Mouse (Mus musculus) liver, embryonic 15.5 days (tissue): ENCODE data around the gene Rab9. TPM values are rescaled to one million over a fixed set of nuclear protein-coding genes. Genes with fewer than 3 reads are reported as not detected.

Experiments used
- ATAC-seq: fragments of 200-750 bp; cut with Nextera tagmentation; 2 replicates; pipeline ENCODE4 v1.8.0; 2017; ENCODE audit warnings: moderate number of reproducible peaks, mild to moderate bottlenecking, moderate library complexity; ENCODE audit not compliant: insufficient read depth
- H3K27ac ChIP-seq: fragments of 300-500 bp; sonication (generic); replicated peaks from 2 replicates; pipeline ENCODE4 v1.5.1; 2015; ENCODE audit warnings: mild to moderate bottlenecking, inconsistent platforms
- H3K27me3 ChIP-seq: fragments of 300-500 bp; sonication (generic); 2 replicates; pipeline ENCODE4 v1.6.1; 2015; ENCODE audit warnings: mild to moderate bottlenecking, inconsistent platforms
- H3K36me3 ChIP-seq: fragments of 300-500 bp; sonication (generic); replicated peaks from 2 replicates; pipeline ENCODE4 v1.6.1; 2015; ENCODE audit warnings: moderate library complexity, mild to moderate bottlenecking, inconsistent platforms
- H3K4me1 ChIP-seq: fragments of 300-500 bp; sonication (generic); replicated peaks from 2 replicates; pipeline ENCODE4 v1.6.1; 2015; ENCODE audit warnings: inconsistent platforms
- H3K4me2 ChIP-seq: fragments of 300-500 bp; sonication (generic); 2 replicates; pipeline ENCODE4 v1.6.1; 2015; ENCODE audit warnings: moderate library complexity, mild to moderate bottlenecking, inconsistent platforms
- H3K4me3 ChIP-seq: fragments of 300-500 bp; sonication (generic); replicated peaks from 2 replicates; pipeline ENCODE4 v1.5.1; 2015; ENCODE audit warnings: mild to moderate bottlenecking, inconsistent platforms
- H3K9ac ChIP-seq: fragments of 300-500 bp; sonication (generic); 2 replicates; pipeline ENCODE4 v1.6.1; 2015; ENCODE audit warnings: moderate library complexity, mild to moderate bottlenecking, inconsistent platforms
- H3K9me3 ChIP-seq: fragments of 300-500 bp; sonication (generic); replicated peaks from 2 replicates; pipeline ENCODE4 v1.6.1; 2016; ENCODE audit warnings: inconsistent platforms
- WGBS: fragments of 180-500 bp; shearing (Covaris S2); methylation state at CpG from one replicate; pipeline ENCODE4 v1.1.7; 2015; ENCODE audit warnings: mixed read lengths; ENCODE audit not compliant: insufficient replicate concordance; 5-methylcytosine and 5-hydroxymethylcytosine counted together
- polyA plus RNA-seq: library from polyadenylated mRNA; unstranded; fragments of >200 nt; fragmentation: Nextera tagmentation; extraction: Ambion mirVana; gene quantifications from 2 replicates; pipeline ENCODE4 v1.2.1, GENCODE M21; 2015

The Rab9 gene
- polyA plus RNA-seq, 1 experiment from 2014 or later: 21.9 TPM

DNA sequence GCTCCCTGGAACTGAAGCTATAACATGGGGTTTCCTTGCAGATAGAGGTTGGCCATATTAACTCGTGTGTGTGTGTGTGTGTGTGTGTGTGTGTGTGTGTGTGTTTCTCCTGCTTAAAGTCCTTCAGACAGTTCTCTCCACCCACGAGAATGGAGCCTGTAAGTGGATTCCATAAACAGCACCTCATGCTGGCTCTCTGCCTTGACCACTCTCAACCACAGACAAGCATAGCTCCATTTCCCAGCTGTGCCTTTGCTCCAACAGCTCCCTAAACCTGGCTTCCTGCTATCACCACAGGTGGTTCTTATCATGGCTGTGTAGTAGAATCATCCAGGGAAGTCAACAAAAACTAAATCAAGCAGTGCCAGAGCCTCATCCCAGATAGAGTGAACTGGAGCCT is 24.8 kb upstream of the Rab9 start:
- Histone ChIP-seq H3K9me3 (no peaks in the 10 kb centered on the region), H3K9ac (no peak overlapping the region), H3K4me1 (no peaks in the 10 kb centered on the region; the same call in 1 of the 2 replicates), H3K36me3 (no peaks in the 10 kb centered on the region), H3K4me3 (no peak overlapping the region), H3K4me2 (no peak overlapping the region), H3K27me3 (no peaks in the 10 kb centered on the region), H3K27ac (no peak overlapping the region)
- WGBS: 70% methylated on average over 2 of the region's 2 CpGs
- ATAC-seq: no peak

DNA sequence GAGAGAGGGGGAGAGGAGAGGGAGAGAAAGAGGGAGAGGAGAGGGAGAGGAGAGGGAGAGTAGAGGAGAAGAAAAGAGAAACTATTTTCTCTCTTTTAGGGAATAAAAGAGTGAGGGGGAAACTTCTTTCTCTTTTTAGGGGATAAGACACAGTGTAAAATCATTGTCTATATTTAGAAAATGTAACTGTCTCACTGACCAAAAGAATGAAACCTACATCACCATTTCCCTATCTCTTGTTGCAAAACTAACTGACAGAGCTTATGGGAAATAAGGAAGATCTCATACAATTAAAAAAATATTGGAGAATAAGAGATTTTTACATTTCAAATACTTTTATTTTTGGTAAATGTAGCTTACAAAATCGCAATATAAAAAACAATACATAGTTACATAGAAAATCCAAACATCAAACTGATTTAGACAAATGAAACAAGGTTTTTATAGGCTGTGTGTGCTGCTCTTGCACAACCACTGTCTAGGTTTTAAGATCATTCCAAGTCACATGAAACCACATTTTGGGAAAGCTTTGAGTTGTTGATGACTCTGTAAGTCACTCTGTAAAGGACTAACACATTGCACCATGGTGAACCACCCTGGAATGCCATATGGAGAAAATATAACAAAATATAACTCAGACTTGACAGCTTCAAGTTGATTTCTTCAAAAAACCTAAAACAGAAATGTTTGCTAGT is 20.0 kb upstream of the Rab9 start:
- Histone ChIP-seq H3K4me3 (no peak overlapping the region), H3K36me3 (no peaks in the 10 kb centered on the region), H3K4me1 (no peaks in the 10 kb centered on the region), H3K27me3 (no peaks in the 10 kb centered on the region), H3K4me2 (no peak overlapping the region), H3K27ac (no peak overlapping the region), H3K9me3 (no peaks in the 10 kb centered on the region), H3K9ac (no peak overlapping the region)
- ATAC-seq: no peak
- 47% methylated on average over 1 of the region's 1 CpGs for WGBS

DNA sequence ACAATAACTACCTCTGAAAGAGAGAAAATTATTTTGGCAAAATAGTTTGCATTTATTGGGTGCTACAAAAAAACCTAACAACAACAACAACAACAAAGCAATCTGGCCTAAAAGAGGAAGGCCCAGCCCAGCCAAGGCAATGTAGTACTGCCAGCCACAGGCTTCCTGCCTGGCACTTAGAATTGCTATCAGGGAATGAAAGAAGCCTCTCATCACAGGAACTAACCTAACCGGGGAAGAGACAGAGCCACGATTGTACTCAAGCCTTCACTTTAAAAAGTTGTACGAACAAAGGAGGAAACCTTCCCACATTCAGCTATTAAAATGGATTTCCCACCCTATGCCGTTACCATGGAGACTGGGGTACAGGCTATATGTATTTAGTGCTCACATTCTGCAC is 18.1 kb upstream of the Rab9 start:
- Histone ChIP-seq H3K27me3 (no peaks in the 10 kb centered on the region), H3K9me3 (no peaks in the 10 kb centered on the region), H3K4me1 (no peaks in the 10 kb centered on the region), H3K9ac (no peak overlapping the region), H3K36me3 (no peaks in the 10 kb centered on the region), H3K4me3 (no peak overlapping the region), H3K4me2 (no peak overlapping the region), H3K27ac (no peak overlapping the region)
- 46% methylated on average over 4 of the region's 4 CpGs for WGBS
- no peak for ATAC-seq

DNA sequence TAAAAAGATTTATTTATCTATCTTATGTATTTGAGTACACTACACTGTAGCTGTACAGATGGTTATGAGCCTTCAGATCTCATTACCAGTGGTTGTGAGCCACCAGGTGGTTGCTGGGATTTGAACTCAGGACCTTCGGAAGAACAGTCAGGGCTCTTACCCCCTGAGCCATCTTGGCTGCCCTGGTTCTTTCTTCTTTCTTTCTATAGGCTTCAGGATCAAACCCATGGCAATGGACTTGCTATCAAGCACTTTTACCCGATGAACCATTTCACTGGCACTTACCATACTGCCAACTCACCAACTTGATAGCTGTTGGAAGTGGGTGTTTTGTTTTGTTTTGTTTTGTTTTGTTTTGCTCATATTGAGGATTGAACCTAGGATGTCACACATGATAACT is 15.4 kb upstream of the Rab9 start:
- Histone ChIP-seq H3K4me1 (no peaks in the 10 kb centered on the region), H3K27ac (no peak overlapping the region), H3K36me3 (no peaks in the 10 kb centered on the region), H3K9me3 (no peaks in the 10 kb centered on the region), H3K27me3 (no peaks in the 10 kb centered on the region), H3K4me2 (no peak overlapping the region), H3K4me3 (no peak overlapping the region), H3K9ac (no peak overlapping the region)
- 65% methylated on average over 2 of the region's 2 CpGs for WGBS
- ATAC-seq: no peak

DNA sequence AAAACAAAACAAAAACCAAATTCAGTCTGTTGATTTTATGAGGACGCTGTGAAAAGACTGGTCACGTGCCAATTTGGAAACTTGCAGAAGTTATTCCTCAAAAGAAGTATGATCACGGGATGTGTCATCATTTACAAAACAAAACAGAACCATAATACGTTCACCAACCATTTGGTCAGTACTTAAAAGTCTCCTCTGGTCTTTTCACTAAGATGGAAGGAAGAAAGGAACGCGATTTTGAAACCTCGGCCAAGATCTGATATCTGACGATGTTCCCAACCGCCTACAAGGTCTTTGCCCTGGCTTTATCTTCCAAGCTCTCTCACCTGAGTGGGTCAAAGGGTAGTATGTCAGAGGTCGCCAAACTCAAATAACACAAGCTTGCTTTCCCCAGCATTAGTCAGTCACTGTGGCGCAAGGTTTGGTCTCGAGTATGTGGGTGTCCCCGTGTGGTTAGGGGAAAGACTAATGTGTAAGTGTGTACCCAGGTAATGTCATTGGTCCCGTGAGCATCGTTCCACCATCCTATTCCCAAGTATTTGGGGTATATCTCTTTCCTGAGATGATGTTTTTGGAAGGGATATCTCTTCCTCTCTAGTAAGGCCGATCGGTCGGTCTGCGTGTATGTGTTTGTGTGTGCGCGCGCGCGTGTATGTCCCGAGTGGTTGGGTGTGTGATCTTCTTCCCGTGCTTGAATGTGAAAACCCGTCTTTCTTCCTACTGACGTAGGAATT is 869 bp downstream of the Rab9 start:
- no peaks in the 10 kb centered on the region for H3K36me3 ChIP-seq
- no peaks in the 10 kb centered on the region for H3K9me3 ChIP-seq
- peak overlapping the region; percentile 72 for H3K4me3 ChIP-seq
- H3K9ac ChIP-seq: peak overlapping the region; percentile 70
- ATAC-seq: peak; percentile 37
- H3K27me3 ChIP-seq: no peaks in the 10 kb centered on the region
- peak overlapping the region; percentile 76 for H3K27ac ChIP-seq
- H3K4me2 ChIP-seq: peak overlapping the region; percentile 68
- WGBS: 17% methylated on average over 28 of the region's 28 CpGs
- 0 out of 2 replicates have a peak, but pooled peaks cover 2% of the 10 kb centered on the region for H3K4me1 ChIP-seq

DNA sequence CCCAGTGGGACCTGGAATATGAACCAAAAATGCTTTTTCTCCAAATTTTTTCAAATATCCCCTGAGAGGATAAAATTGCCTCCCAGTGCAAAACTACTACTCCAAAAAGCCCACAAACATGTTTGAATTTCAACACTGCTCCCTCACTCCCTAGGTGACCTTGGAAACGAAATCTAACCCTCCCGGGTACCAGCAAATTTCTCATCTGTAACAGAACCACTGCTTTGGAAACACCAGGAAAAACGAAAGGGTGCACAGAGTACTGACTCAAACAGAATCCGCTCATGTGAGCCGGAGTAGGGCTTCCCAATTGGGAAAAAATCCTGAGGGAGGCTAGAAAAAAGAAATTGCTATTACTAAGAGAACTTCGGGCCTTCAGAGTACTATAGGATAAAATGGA is 2.3 kb downstream of the Rab9 start:
- H3K9me3 ChIP-seq: no peaks in the 10 kb centered on the region
- H3K4me3 ChIP-seq: peak overlapping the region; percentile 3; the same call in 1 of the 2 replicates
- ATAC-seq: no peak
- H3K9ac ChIP-seq: no peak overlapping the region
- 60% methylated on average over 6 of the region's 6 CpGs for WGBS
- 0 out of 2 replicates have a peak, but pooled peaks cover 2% of the 10 kb centered on the region for H3K4me1 ChIP-seq
- peak overlapping the region; percentile 68; the same call in 1 of the 2 replicates for H3K4me2 ChIP-seq
- H3K36me3 ChIP-seq: no peaks in the 10 kb centered on the region
- H3K27me3 ChIP-seq: no peaks in the 10 kb centered on the region
- no peak overlapping the region for H3K27ac ChIP-seq

DNA sequence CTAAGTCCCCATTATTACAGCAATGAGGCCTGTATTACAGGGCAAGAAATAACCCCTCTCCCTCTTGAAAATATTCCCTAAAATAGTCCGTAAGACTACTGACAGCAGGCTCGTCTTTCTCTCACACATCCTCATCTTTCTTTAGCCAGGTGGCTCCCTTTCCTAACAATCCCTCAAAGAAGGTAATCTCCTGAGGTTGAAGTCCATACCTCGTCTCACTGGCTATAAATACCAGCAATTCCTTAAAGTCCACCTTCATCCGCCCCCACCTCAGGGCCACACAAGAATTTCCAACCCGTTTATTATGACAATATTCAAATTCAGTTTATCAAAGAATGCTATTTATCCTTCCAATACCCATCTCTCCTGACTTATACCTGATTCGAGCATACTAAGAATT is 7.1 kb downstream of the Rab9 start:
- no peak for ATAC-seq
- Histone ChIP-seq H3K27me3 (no peaks in the 10 kb centered on the region), H3K4me2 (no peak overlapping the region), H3K9ac (no peak overlapping the region), H3K36me3 (peaks cover 3% of the 10 kb centered on the region; the same call in 1 of the 2 replicates), H3K9me3 (no peaks in the 10 kb centered on the region), H3K4me1 (no peaks in the 10 kb centered on the region), H3K4me3 (no peak overlapping the region), H3K27ac (no peak overlapping the region)
- WGBS: 64% methylated on average over 6 of the region's 6 CpGs

DNA sequence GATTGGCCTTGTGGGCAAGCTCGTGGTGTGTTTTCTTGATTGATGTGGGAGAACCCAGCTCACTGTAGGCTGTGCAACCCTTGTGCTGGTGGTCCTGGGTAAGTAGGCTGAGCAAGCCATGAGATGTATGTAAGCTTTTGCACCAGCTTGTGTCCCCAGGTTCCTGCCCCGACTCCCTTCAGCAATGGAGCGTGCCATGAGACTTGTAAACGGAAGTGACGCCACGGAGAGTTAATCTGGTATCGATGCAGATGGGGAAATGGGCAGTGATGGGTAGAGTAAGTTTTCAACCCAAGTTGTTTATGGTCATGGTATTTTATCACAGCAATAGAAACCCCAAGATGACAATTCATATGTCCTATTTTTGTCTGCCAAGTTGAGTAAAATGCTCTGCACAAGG is 11.3 kb downstream of the Rab9 start:
- Histone ChIP-seq H3K27ac (no peak overlapping the region), H3K36me3 (peaks cover 3% of the 10 kb centered on the region; the same call in 1 of the 2 replicates), H3K4me1 (no peaks in the 10 kb centered on the region), H3K9me3 (no peaks in the 10 kb centered on the region), H3K27me3 (no peaks in the 10 kb centered on the region), H3K4me3 (no peak overlapping the region), H3K4me2 (no peak overlapping the region), H3K9ac (no peak overlapping the region)
- ATAC-seq: no peak
- WGBS: 83% methylated on average over 7 of the region's 7 CpGs

DNA sequence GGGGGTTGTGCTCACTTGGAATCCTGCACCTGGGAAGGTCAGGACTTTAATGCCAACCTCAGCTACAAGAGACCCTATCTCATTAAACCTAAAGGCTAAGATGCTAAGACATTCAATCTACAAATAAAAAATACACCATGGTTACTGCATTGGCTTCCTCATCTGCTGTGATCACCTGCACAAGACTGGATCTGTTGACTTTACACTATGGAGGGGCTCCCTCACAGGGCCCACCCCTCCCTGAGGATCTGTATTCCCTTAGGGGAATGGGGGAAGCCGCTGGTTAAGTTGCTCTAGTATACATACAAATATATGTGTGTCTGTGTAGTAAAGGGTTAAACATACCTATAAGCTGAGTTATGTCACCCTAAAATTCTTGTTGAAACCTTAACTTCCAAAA is 24.1 kb downstream of the Rab9 start:
- Histone ChIP-seq H3K9ac (no peak overlapping the region), H3K27me3 (no peaks in the 10 kb centered on the region), H3K4me3 (no peak overlapping the region), H3K9me3 (no peaks in the 10 kb centered on the region), H3K4me1 (no peaks in the 10 kb centered on the region), H3K36me3 (peaks cover 12% of the 10 kb centered on the region; the same call in 1 of the 2 replicates), H3K27ac (no peak overlapping the region), H3K4me2 (no peak overlapping the region)
- no peak for ATAC-seq
- WGBS: 94% methylated on average over 1 of the region's 1 CpGs

DNA sequence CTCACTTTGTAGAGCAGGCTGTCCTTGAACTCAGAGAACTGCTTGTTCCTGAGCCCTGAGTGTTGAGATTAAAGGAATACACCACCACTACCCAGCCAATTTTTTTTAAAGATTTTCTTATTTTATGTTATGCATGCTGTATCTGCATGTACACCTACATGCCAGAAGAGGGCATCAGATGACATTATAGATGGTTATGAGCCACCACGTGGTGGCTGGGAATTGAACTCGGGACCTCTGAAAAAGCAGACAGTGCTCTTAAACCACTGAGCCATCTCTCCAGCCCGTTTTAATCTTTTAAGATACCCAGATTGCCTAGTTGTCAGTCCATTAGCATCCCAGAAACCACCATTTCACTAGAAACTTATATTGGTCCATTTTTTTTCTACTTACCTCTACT is 25.3 kb downstream of the Rab9 start:
- Histone ChIP-seq H3K4me2 (no peak overlapping the region), H3K9me3 (no peaks in the 10 kb centered on the region), H3K27ac (no peak overlapping the region), H3K4me3 (no peak overlapping the region), H3K27me3 (no peaks in the 10 kb centered on the region), H3K4me1 (no peaks in the 10 kb centered on the region), H3K36me3 (peaks cover 12% of the 10 kb centered on the region; the same call in 1 of the 2 replicates), H3K9ac (no peak overlapping the region)
- WGBS: 55% methylated on average over 3 of the region's 3 CpGs
- ATAC-seq: no peak

DNA sequence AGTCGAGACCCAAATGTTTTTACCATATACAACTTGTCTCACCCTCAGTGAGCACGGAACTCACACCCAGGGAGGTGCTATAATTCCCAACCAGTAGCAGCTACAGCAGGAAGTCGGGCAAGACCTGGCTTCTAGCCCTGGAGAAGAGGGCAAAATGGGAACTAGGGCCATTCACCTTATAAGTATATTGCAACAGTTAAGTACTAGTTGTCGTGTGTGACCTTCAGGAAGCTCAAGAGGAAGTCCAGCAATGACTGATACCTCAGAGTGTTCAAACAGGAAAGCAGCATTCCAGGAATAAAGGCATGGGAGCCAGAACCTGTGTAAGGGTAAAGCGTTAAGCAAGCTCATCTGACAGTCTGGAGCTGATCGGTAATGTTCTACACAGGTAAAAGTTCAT is 26.1 kb downstream of the Rab9 start:
- Histone ChIP-seq H3K27me3 (no peaks in the 10 kb centered on the region), H3K4me2 (no peak overlapping the region), H3K9ac (no peak overlapping the region), H3K9me3 (no peaks in the 10 kb centered on the region), H3K4me1 (no peaks in the 10 kb centered on the region), H3K27ac (no peak overlapping the region), H3K36me3 (peaks cover 12% of the 10 kb centered on the region; the same call in 1 of the 2 replicates), H3K4me3 (no peak overlapping the region)
- WGBS: 39% methylated on average over 6 of the region's 6 CpGs
- no peak for ATAC-seq
